Mouse (Mus musculus): ENCODE results near the gene Ankdd1b. TPM values are rescaled to one million over a fixed set of nuclear protein-coding genes. Genes with fewer than 3 reads are reported as not detected.

The Ankdd1b gene
- polyA plus RNA-seq, 1 experiment from 2014 or later, result 0.31 TPM

DNA sequence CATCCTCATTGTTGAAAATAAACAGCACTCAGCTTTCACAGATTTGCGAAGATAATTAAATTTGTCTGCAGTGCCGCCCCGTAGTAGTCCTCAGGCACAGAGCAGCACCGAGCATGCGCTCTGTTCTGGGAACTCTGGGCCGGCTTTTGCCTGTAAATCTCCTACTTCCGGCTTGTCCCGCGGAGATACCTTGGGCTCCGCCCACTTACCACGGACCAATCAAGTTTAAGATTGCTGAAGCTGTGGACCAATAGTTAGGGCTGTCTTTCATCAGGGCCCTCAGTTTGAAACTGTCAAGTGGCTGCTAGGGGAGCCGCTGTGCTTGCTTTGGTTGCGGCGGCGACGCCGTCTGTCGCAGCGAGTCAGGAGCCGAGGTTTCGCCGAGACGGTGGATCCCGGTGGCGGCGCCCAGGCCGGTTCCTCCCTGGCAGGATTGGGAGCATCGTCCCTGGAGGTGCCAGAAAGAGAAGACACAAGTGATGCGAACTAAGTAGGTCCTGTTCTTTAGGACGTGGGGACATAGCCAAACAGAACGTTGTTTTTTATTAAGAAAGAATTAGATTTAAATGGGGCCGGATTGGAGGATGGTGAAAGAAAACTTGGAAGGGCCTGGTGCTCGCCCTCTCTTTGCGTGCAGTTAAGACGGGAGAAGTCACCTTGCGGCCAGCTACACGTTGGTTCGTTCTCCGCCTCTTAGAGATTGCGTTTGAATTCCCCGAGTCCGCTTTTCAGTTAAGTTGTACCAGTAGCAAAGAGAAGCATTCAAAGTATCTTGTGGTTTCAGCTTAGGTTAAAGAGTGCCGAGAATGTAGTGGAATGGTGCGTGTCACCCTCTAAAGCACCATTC lies 82.7 kb downstream of the Ankdd1b start, which contains the start of gene Poc5:
TSS of gene Poc5 (plus strand) at position 253 of the 847 bp plus-strand sequence.
- H3K27ac ChIP-seq (replicated peaks), result peak within 1 kb of the TSS; percentile 84
- peaks cover 33% of the 10 kb centered on the region for H3K36me3 ChIP-seq (replicated peaks)
- no peaks in the 10 kb centered on the region for H3K9me3 ChIP-seq
- no peaks in the 10 kb centered on the region for H3K27me3 ChIP-seq (replicated peaks; ENCODE audit: low read depth, poor library complexity, severe bottlenecking)
- WGBS, result under 1% methylated on average over 44 of the region's 44 CpGs
- H3K4me3 ChIP-seq, result peak within 1 kb of the TSS; percentile 89
- H3K4me1 ChIP-seq, result peaks cover 11% of the 10 kb centered on the region
- peak; percentile 96 for DNase-seq (ENCODE audit: low spot score)

- no peaks in the 10 kb centered on the region for H3K9me3 ChIP-seq
- H3K36me3 ChIP-seq (replicated peaks), result no peaks in the 10 kb centered on the region
- WGBS, result 69% methylated on average over 4 of the region's 4 CpGs
- H3K4me3 ChIP-seq, result no peak overlapping the region
- 0 out of 2 replicates have a peak, but pooled peaks cover 3% of the 10 kb centered on the region for H3K4me1 ChIP-seq
- H3K27me3 ChIP-seq (replicated peaks; ENCODE audit: low read depth, poor library complexity, severe bottlenecking), result no peaks in the 10 kb centered on the region
- no peak for DNase-seq (ENCODE audit: low spot score)
- no peak overlapping the region for H3K27ac ChIP-seq (replicated peaks)
Observed at GRCm38 (mm10) chr13:96377883-96378282, 93.1 kb downstream of the Ankdd1b start.

- WGBS, result 92% methylated on average over 18 of the region's 18 CpGs
- no peaks in the 10 kb centered on the region for H3K36me3 ChIP-seq (replicated peaks)
- no peak overlapping the region for H3K4me3 ChIP-seq
- DNase-seq (ENCODE audit: low spot score), result no peak
- no peak overlapping the region for H3K27ac ChIP-seq (replicated peaks)
- no peaks in the 10 kb centered on the region for H3K27me3 ChIP-seq (replicated peaks; ENCODE audit: low read depth, poor library complexity, severe bottlenecking)
- no peaks in the 10 kb centered on the region for H3K9me3 ChIP-seq
- H3K4me1 ChIP-seq, result 0 out of 2 replicates have a peak, but pooled peaks cover 3% of the 10 kb centered on the region
Observed at GRCm38 (mm10) chr13:96376871-96377270, 94.1 kb downstream of the Ankdd1b start.

- WGBS, result 12% methylated on average over 2 of the region's 2 CpGs
- Histone ChIP-seq H3K27me3 (replicated peaks; ENCODE audit: low read depth, poor library complexity, severe bottlenecking) (no peaks in the 10 kb centered on the region), H3K36me3 (replicated peaks) (no peaks in the 10 kb centered on the region), H3K4me1 (0 out of 2 replicates have a peak, but pooled peaks cover 3% of the 10 kb centered on the region), H3K27ac (replicated peaks) (no peak overlapping the region), H3K4me3 (no peak overlapping the region), H3K9me3 (no peaks in the 10 kb centered on the region)
- peak; percentile 19 for DNase-seq (ENCODE audit: low spot score)
Observed at GRCm38 (mm10) chr13:96375519-96375918, 95.5 kb downstream of the Ankdd1b start.

Other genes starting within 250 kb of the Ankdd1b start
- gene Poc5, start 82.9 kb downstream of the Ankdd1b start, polyA plus RNA-seq (2016; fragmentation: Nextera tagmentation; extraction: Ambion mirVana), result 17.7 and 20.0 TPM in 2 replicates
- not detected in 2 replicates for gene Gm17622, start 19.5 kb upstream of the Ankdd1b start, polyA plus RNA-seq (2016; fragmentation: Nextera tagmentation; extraction: Ambion mirVana)
- 9.5 and 9.9 TPM in 2 replicates for gene Polk, start 71.4 kb upstream of the Ankdd1b start, polyA plus RNA-seq (2016; fragmentation: Nextera tagmentation; extraction: Ambion mirVana)
- 6.8 and 7.3 TPM in 2 replicates for gene Col4a3bp, start 71.4 kb upstream of the Ankdd1b start, polyA plus RNA-seq (2016; fragmentation: Nextera tagmentation; extraction: Ambion mirVana)
- gene Hmgcr, start 199.7 kb upstream of the Ankdd1b start, polyA plus RNA-seq (2016; fragmentation: Nextera tagmentation; extraction: Ambion mirVana), result 131 and 141 TPM in 2 replicates